Mouse (Mus musculus) limb, embryonic 14.5 days (tissue): ENCODE results near the gene Dyrk1a. TPM values are rescaled to one million over a fixed set of nuclear protein-coding genes. Genes with fewer than 3 reads are reported as not detected.
A peak's percentile ranks its signal among the peaks of the same experiment; 100 is the strongest.

Experiments
- ATAC-seq: fragments of 200-750 bp; cut with Nextera tagmentation; 2 replicates; pipeline ENCODE4 v1.8.0; 2017; ENCODE audit warnings: low read depth, moderate number of reproducible peaks, moderate TSS enrichment; ENCODE audit not compliant: low FRiP score
- DNase-seq: peaks from one replicate; pipeline ENCODE4 v3.0.0-alpha.2; 2015; ENCODE audit warnings: low spot score
- H3K27ac ChIP-seq: fragments of 300-500 bp; sonication (generic); replicated peaks from 2 replicates; pipeline ENCODE4 v1.5.1; 2014; ENCODE audit warnings: low read depth, mild to moderate bottlenecking, low read length, moderate library complexity, mixed read lengths
- H3K27me3 ChIP-seq: fragments of 300-500 bp; sonication (generic); 2 replicates; pipeline ENCODE4 v1.6.1; 2014; ENCODE audit warnings: low read length, mixed read lengths; ENCODE audit not compliant: control insufficient read depth, insufficient read depth
- H3K36me3 ChIP-seq: fragments of 300-500 bp; sonication (generic); 2 replicates; pipeline ENCODE4 v1.6.1; 2014; ENCODE audit warnings: mild to moderate bottlenecking, low read length, moderate library complexity, mixed read lengths; ENCODE audit not compliant: control insufficient read depth, insufficient read depth
- H3K4me1 ChIP-seq: fragments of 300-500 bp; sonication (generic); 2 replicates; pipeline ENCODE4 v1.6.1; 2014; ENCODE audit warnings: antibody characterized with exemption, low read length, mixed read lengths; ENCODE audit not compliant: control insufficient read depth, insufficient read depth
- H3K4me2 ChIP-seq: fragments of 300-500 bp; sonication (generic); replicated peaks from 2 replicates; pipeline ENCODE4 v1.6.1; 2014; ENCODE audit warnings: low read depth, mild to moderate bottlenecking, low read length, moderate library complexity; ENCODE audit not compliant: severe bottlenecking
- H3K4me3 ChIP-seq: fragments of 300-500 bp; sonication (generic); replicated peaks from 2 replicates; pipeline ENCODE4 v1.5.1; 2014; ENCODE audit warnings: low read length
- H3K9ac ChIP-seq: fragments of 300-500 bp; sonication (generic); 2 replicates; pipeline ENCODE4 v1.6.1; 2014; ENCODE audit warnings: mild to moderate bottlenecking, low read depth, low read length, moderate library complexity; ENCODE audit not compliant: severe bottlenecking
- H3K9me3 ChIP-seq: fragments of 300-500 bp; sonication (generic); 2 replicates; pipeline ENCODE4 v1.6.1; 2016; ENCODE audit warnings: low read length; ENCODE audit not compliant: control insufficient read depth
- POLR2A ChIP-seq: fragments of 200-500 bp; IDR thresholded peaks from 2 replicates; pipeline ENCODE4 v1.8.0; 2012; ENCODE audit warnings: inconsistent platforms, mild to moderate bottlenecking, moderate library complexity, borderline replicate concordance; ENCODE audit not compliant: insufficient read depth, insufficient read length; ENCODE audit errors: extremely low read depth
- WGBS: fragments of 180-500 bp; shearing (Covaris S2); extraction: QIAGEN DNeasy Blood & Tissue Kit; methylation state at CpG from one replicate; pipeline ENCODE4 v1.1.7; 2014; 5-methylcytosine and 5-hydroxymethylcytosine counted together
- polyA plus RNA-seq, 2 experiments: library from polyadenylated mRNA; depleted of rRNA in 1 of 2; stranded (reverse) in 1 of 2; unstranded in 1 of 2; fragments of >200 nt; fragmentation: Nextera tagmentation in 1 of 2; extraction: Ambion mirVana in 1 of 2; gene quantifications; 2 replicates each; pipeline versions ENCODE4 v1.2.1 to v1.2.3; 2012 to 2014

Gene Dyrk1a
- polyA plus RNA-seq, 2 experiments: 12.3 to 35.0 TPM

DNA sequence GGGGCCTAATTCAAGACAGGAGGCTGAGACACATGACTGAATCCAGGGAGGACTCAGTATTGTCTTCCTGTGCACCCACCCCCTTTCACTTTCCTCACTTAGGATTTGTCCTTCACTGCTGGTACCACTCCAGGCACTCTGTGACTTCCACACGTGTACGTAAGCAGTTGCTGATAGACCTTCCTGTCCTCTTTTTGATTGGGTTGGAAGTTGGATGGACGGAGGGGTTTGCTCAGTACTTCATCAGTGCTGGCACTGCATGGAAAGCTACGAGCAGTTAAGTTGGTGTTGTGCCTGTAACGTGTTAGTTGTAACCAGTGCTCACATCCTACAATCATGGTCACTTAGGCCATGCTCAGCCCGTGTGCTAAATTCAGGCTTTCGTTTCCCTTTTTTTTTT, 55.8 kb downstream of the Dyrk1a start:
- Histone ChIP-seq H3K4me1 (peaks cover 2% of the 10 kb centered on the region), H3K9me3 (no peaks in the 10 kb centered on the region), H3K4me3 (no peak overlapping the region), H3K36me3 (0 out of 2 replicates have a peak, but pooled peaks cover 3% of the 10 kb centered on the region), H3K4me2 (no peak overlapping the region), H3K27ac (no peak overlapping the region), H3K9ac (no peak overlapping the region), H3K27me3 (no peaks in the 10 kb centered on the region)
- TF ChIP-seq POLR2A: no peak
- ATAC-seq: no peak
- WGBS: 86% methylated on average over 7 of the region's 7 CpGs
- DNase-seq: no peak

DNA sequence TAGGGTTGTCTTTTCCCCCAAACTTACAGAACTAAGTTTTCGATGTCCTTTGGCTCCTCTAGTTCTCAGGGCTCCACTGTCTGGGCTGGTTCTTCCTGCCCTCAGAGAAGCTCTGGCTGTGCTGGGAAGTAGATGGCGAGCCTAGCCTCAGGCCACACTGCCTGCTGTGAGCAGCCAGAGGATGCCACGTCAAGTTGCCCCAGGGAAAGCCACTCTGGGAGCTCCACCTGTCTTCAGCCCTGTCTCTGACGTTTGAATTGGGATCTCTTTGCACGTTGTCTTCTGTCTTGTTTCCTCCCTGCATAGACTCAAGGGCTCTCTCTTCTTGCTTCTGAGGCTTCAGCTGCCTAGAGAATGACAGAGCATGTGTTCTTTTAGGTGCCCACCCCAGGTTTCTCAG, 57.9 kb downstream of the Dyrk1a start:
- no peak for TF ChIP-seq POLR2A
- peaks cover 8% of the 10 kb centered on the region for H3K4me1 ChIP-seq
- H3K36me3 ChIP-seq: no peaks in the 10 kb centered on the region
- no peak overlapping the region for H3K4me3 ChIP-seq
- no peak overlapping the region for H3K9ac ChIP-seq
- H3K27ac ChIP-seq: no peak overlapping the region
- ATAC-seq (no peak), DNase-seq (no peak)
- no peaks in the 10 kb centered on the region for H3K27me3 ChIP-seq
- H3K9me3 ChIP-seq: no peaks in the 10 kb centered on the region
- 46% methylated on average over 5 of the region's 5 CpGs for WGBS
- H3K4me2 ChIP-seq: no peak overlapping the region

- Histone ChIP-seq H3K4me1 (peaks cover 8% of the 10 kb centered on the region), H3K27ac (no peak overlapping the region), H3K4me3 (no peak overlapping the region), H3K4me2 (no peak overlapping the region), H3K36me3 (no peaks in the 10 kb centered on the region), H3K9me3 (no peaks in the 10 kb centered on the region), H3K27me3 (no peaks in the 10 kb centered on the region), H3K9ac (no peak overlapping the region)
- ATAC-seq: no peak
- DNase-seq: no peak
- TF ChIP-seq POLR2A: no peak
- WGBS: 82% methylated on average over 9 of the region's 9 CpGs
Measured at GRCm38 (mm10) chr16:94628976-94629729, 59.3 kb downstream of the Dyrk1a start.

GRCm38 (mm10) chr16:94631984-94632383, 62.2 kb downstream of the Dyrk1a start:
- Histone ChIP-seq H3K27me3 (no peaks in the 10 kb centered on the region), H3K4me1 (peaks cover 8% of the 10 kb centered on the region), H3K36me3 (no peaks in the 10 kb centered on the region), H3K27ac (no peak overlapping the region), H3K4me2 (no peak overlapping the region), H3K9ac (no peak overlapping the region), H3K4me3 (no peak overlapping the region), H3K9me3 (no peaks in the 10 kb centered on the region)
- ATAC-seq: peak; percentile 90
- DNase-seq: peak; percentile 81
- no peak for TF ChIP-seq POLR2A
- WGBS: 12% methylated on average over 5 of the region's 5 CpGs

DNA sequence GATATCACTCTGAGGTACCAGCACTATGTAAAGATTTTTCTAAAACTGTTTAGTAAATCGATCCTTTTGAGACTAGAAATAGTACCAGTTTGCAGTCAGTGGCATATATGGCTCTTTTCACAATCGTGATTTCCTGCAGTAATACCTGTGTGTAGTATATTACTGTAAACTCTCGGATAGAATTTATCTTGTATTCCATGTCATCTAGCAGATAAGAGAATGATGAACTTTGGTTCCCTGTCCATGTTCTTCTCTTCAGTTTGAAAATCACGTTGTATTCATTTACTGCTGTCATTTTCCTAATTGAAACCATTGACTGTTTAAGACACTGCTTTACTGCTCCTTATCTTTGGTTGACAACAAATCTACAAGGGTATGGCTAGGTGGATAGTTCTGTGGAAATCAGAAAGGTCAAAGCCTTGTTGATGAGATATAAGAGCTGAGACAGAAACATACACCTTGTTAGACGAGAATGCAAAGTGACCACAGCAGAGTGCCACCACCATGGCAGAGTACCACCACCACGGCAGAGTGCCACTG, 62.7 kb downstream of the Dyrk1a start:
- ATAC-seq (no peak), DNase-seq (no peak)
- Histone ChIP-seq H3K27ac (no peak overlapping the region), H3K9me3 (no peaks in the 10 kb centered on the region), H3K4me1 (peaks cover 12% of the 10 kb centered on the region), H3K36me3 (no peaks in the 10 kb centered on the region), H3K9ac (no peak overlapping the region), H3K4me3 (no peak overlapping the region), H3K4me2 (no peak overlapping the region), H3K27me3 (no peaks in the 10 kb centered on the region)
- 72% methylated on average over 6 of the region's 6 CpGs for WGBS
- TF ChIP-seq POLR2A: no peak
